Mouse (Mus musculus) lung, postnatal 4 days (tissue): ENCODE measurements around the gene Kazald1.
"Not testable (repeated sequence)": the region's sequence is repeated elsewhere in the genome, so short reads cannot be mapped to it uniquely, and the experiment has no call there.

Experiments used
- DNase-seq, 2 experiments: peaks; one replicate each; pipeline ENCODE4 v3.0.0; 2021

Gene Kazald1

GRCm38 (mm10) chr19:45074580-45075322 is at the start of gene Kazald1:
Gene Kazald1 (plus strand): TSS chr19:45075241.
- peak; percentile 95 to 96 for DNase-seq

GRCm38 (mm10) chr19:45025937-45026568 is 49.0 kb upstream of the Kazald1 start:
- DNase-seq = peak in 1 of 2 experiments; percentile 28

- DNase-seq = peak in 1 of 2 experiments; percentile 18
Observed at GRCm38 (mm10) chr19:45026958-45027670, 47.9 kb upstream of the Kazald1 start.

- peak in 1 of 2 experiments; percentile 22 for DNase-seq
Observed at GRCm38 (mm10) chr19:45027848-45028247, 47.2 kb upstream of the Kazald1 start.

- peak in 1 of 2 experiments; percentile 30 for DNase-seq
Observed at GRCm38 (mm10) chr19:45028746-45029145, 46.3 kb upstream of the Kazald1 start.

GRCm38 (mm10) chr19:45029571-45029970 is 45.5 kb upstream of the Kazald1 start:
- no peak for DNase-seq

GRCm38 (mm10) chr19:45030111-45030510 is 44.9 kb upstream of the Kazald1 start:
- peak; percentile 78 to 80 for DNase-seq

GRCm38 (mm10) chr19:45030746-45031693 is 44.0 kb upstream of the Kazald1 start:
- DNase-seq = peak; percentile 81 to 87

GRCm38 (mm10) chr19:45031780-45032179 is 43.3 kb upstream of the Kazald1 start:
- DNase-seq = peak; percentile 82 to 86

- no peak for DNase-seq
Observed at GRCm38 (mm10) chr19:45032570-45033332, 42.3 kb upstream of the Kazald1 start.

- peak; percentile 74 to 81 for DNase-seq
Observed at GRCm38 (mm10) chr19:45036867-45037266, 38.2 kb upstream of the Kazald1 start.

- not testable (repeated sequence) for DNase-seq
Observed at GRCm38 (mm10) chr19:45038198-45038597, 36.8 kb upstream of the Kazald1 start.

- no peak for DNase-seq
Observed at GRCm38 (mm10) chr19:45040214-45040613, 34.8 kb upstream of the Kazald1 start.

GRCm38 (mm10) chr19:45044389-45044927 is 30.6 kb upstream of the Kazald1 start:
- DNase-seq = no peak

- DNase-seq = no peak
Observed at GRCm38 (mm10) chr19:45045236-45045635, 29.8 kb upstream of the Kazald1 start.

GRCm38 (mm10) chr19:45045651-45046050 is 29.4 kb upstream of the Kazald1 start, which contains the start of gene Pdzd7:
Gene Pdzd7 (minus strand): TSS chr19:45045717.
- no peak for DNase-seq

GRCm38 (mm10) chr19:45046523-45047321 is 28.3 kb upstream of the Kazald1 start:
- DNase-seq = peak; percentile 89 to 93

GRCm38 (mm10) chr19:45047417-45047934 is 27.6 kb upstream of the Kazald1 start, which contains the start of gene Sfxn3:
Gene Sfxn3 (plus strand): TSS chr19:45047503.
- peak; percentile 97 for DNase-seq

GRCm38 (mm10) chr19:45047935-45048643 is 27.0 kb upstream of the Kazald1 start:
- peak; percentile 79 to 82 for DNase-seq
